Mouse (Mus musculus) neural tube, embryonic 12.5 days (tissue): ENCODE measurements around the gene Tex19.2. TPM values are rescaled to one million over a fixed set of nuclear protein-coding genes. Genes with fewer than 3 reads are reported as not detected.
"Not testable (repeated sequence)": the region's sequence is repeated elsewhere in the genome, so short reads cannot be mapped to it uniquely, and the experiment has no call there.

Source experiments
- ATAC-seq: fragments of 200-750 bp; cut with Nextera tagmentation; 2 replicates; pipeline ENCODE4 v1.8.0; 2017; ENCODE audit warnings: low read depth, mild to moderate bottlenecking, moderate TSS enrichment, moderate library complexity; ENCODE audit not compliant: low FRiP score
- H3K27ac ChIP-seq: fragments of 300-500 bp; sonication (generic); 2 replicates; pipeline ENCODE4 v1.5.1; 2016
- H3K27me3 ChIP-seq: fragments of 300-500 bp; sonication (generic); replicated peaks from 2 replicates; pipeline ENCODE4 v1.6.1; 2016; ENCODE audit warnings: mild to moderate bottlenecking
- H3K36me3 ChIP-seq: fragments of 300-500 bp; sonication (generic); 2 replicates; pipeline ENCODE4 v1.6.1; 2016; ENCODE audit warnings: mild to moderate bottlenecking
- H3K4me1 ChIP-seq: fragments of 300-500 bp; sonication (generic); 2 replicates; pipeline ENCODE4 v1.6.1; 2016
- H3K4me2 ChIP-seq: fragments of 300-500 bp; sonication (generic); replicated peaks from 2 replicates; pipeline ENCODE4 v1.6.1; 2016; ENCODE audit warnings: mild to moderate bottlenecking
- H3K4me3 ChIP-seq: fragments of 300-500 bp; sonication (generic); 2 replicates; pipeline ENCODE4 v1.5.1; 2016
- H3K9ac ChIP-seq: fragments of 300-500 bp; sonication (generic); 2 replicates; pipeline ENCODE4 v1.6.1; 2016; ENCODE audit warnings: mild to moderate bottlenecking
- H3K9me3 ChIP-seq: fragments of 300-500 bp; sonication (generic); 2 replicates; pipeline ENCODE4 v1.6.1; 2016; ENCODE audit warnings: mild to moderate bottlenecking
- WGBS: fragments of 180-500 bp; shearing (Covaris S2); methylation state at CpG from one replicate; pipeline ENCODE4 v1.1.7; 2016; 5-methylcytosine and 5-hydroxymethylcytosine counted together
- polyA plus RNA-seq: library from polyadenylated mRNA; unstranded; fragments of >200 nt; fragmentation: Nextera tagmentation; extraction: Ambion mirVana; gene quantifications from 2 replicates; pipeline ENCODE4 v1.2.1, GENCODE M21; 2016

Gene Tex19.2
- polyA plus RNA-seq, 1 experiment from 2014 or later = not detected

- no peak overlapping the region for H3K4me2 ChIP-seq
- no peaks in the 10 kb centered on the region for H3K36me3 ChIP-seq
- H3K4me1 ChIP-seq = no peaks in the 10 kb centered on the region
- no peak overlapping the region for H3K27ac ChIP-seq
- no peaks in the 10 kb centered on the region for H3K9me3 ChIP-seq
- no peak for ATAC-seq
- no peaks in the 10 kb centered on the region for H3K27me3 ChIP-seq
- 79% methylated on average over 9 of the region's 9 CpGs for WGBS
- H3K4me3 ChIP-seq = no peak overlapping the region
- H3K9ac ChIP-seq = no peak overlapping the region
Measured at GRCm38 (mm10) chr11:121108061-121108460, 10.4 kb downstream of the Tex19.2 start.

GRCm38 (mm10) chr11:121107242-121107641 lies 11.2 kb downstream of the Tex19.2 start:
- H3K4me3 ChIP-seq, ATAC-seq: not testable (repeated sequence)
- 86% methylated on average over 1 of the region's 1 CpGs for WGBS

GRCm38 (mm10) chr11:121101124-121101805 lies 17.2 kb downstream of the Tex19.2 start:
- ATAC-seq = no peak
- Histone ChIP-seq H3K27ac (no peak overlapping the region), H3K4me2 (no peak overlapping the region), H3K27me3 (no peaks in the 10 kb centered on the region), H3K9ac (no peak overlapping the region), H3K4me1 (no peaks in the 10 kb centered on the region), H3K36me3 (no peaks in the 10 kb centered on the region), H3K4me3 (no peak overlapping the region), H3K9me3 (no peaks in the 10 kb centered on the region)
- WGBS = 92% methylated on average over 4 of the region's 4 CpGs

More at GRCm38 (mm10) chr11:121107242-121107641, 11.2 kb downstream of the Tex19.2 start:
- H3K4me2 ChIP-seq, H3K27ac ChIP-seq, H3K36me3 ChIP-seq, H3K4me1 ChIP-seq, H3K9ac ChIP-seq, H3K27me3 ChIP-seq, H3K9me3 ChIP-seq: not testable (repeated sequence)

DNA sequence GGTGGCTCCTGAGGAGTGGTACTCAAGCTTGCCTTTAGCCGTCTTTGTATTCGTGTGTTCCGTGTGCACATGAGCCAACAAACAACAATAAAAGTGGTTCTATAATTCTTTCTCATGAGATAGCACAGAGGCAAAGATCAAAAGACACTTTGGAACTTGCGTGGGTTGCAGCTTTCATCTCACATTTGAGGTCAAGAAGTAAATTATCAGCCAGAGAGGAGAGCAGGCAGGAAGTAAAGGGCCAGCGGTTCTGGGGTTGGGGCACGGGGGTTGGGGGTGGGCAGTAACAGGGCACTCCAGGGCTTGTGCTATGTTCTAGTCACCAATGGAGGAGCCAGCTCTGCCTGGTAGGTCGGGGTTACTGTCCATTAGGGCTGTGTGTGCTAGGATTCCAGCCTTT lies 17.8 kb downstream of the Tex19.2 start:
- Histone ChIP-seq H3K4me3 (no peak overlapping the region), H3K9ac (no peak overlapping the region), H3K27me3 (no peaks in the 10 kb centered on the region), H3K36me3 (no peaks in the 10 kb centered on the region), H3K4me2 (no peak overlapping the region), H3K4me1 (no peaks in the 10 kb centered on the region), H3K27ac (no peak overlapping the region), H3K9me3 (no peaks in the 10 kb centered on the region)
- no peak for ATAC-seq
- WGBS = 60% methylated on average over 7 of the region's 7 CpGs

- Histone ChIP-seq H3K4me3 (no peak overlapping the region), H3K9ac (no peak overlapping the region), H3K27me3 (no peaks in the 10 kb centered on the region), H3K4me1 (no peaks in the 10 kb centered on the region), H3K9me3 (no peaks in the 10 kb centered on the region), H3K27ac (no peak overlapping the region), H3K36me3 (no peaks in the 10 kb centered on the region), H3K4me2 (no peak overlapping the region)
- WGBS = 80% methylated on average over 7 of the region's 7 CpGs
- ATAC-seq = no peak
Measured at GRCm38 (mm10) chr11:121099762-121100161, 18.7 kb downstream of the Tex19.2 start.

- ATAC-seq = no peak
- no peak overlapping the region for H3K9ac ChIP-seq
- 88% methylated on average over 14 of the region's 14 CpGs for WGBS
Measured at GRCm38 (mm10) chr11:121092606-121093585, 25.6 kb downstream of the Tex19.2 start.

DNA sequence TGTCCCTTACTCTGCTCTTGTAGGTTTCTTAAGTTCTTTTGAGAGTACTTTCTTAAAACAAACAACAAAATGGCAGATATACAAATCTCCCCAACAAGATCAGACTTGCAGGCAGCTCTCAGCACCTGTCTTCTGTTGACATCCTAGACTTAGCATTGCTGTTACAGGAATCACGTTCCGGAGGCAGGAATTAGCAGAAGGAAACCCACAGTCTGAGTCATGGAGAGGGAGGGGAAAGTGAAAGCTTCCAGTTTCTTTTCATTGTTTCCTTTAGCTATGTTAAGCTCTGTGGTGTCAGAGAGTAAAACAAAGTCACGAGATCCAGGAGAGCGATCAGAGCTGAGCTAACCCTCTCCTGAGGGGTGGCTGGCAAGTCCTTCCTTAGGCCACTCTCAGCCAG lies 27.5 kb downstream of the Tex19.2 start:
- WGBS = 80% methylated on average over 4 of the region's 4 CpGs
- Histone ChIP-seq H3K4me2 (no peak overlapping the region), H3K9ac (no peak overlapping the region), H3K36me3 (no peaks in the 10 kb centered on the region), H3K9me3 (no peaks in the 10 kb centered on the region), H3K4me1 (no peaks in the 10 kb centered on the region), H3K4me3 (no peak overlapping the region), H3K27ac (no peak overlapping the region), H3K27me3 (no peaks in the 10 kb centered on the region)
- ATAC-seq = no peak

More at GRCm38 (mm10) chr11:121092606-121093585, 25.6 kb downstream of the Tex19.2 start:
- no peak overlapping the region for H3K4me2 ChIP-seq
- no peak overlapping the region for H3K4me3 ChIP-seq
- H3K4me1 ChIP-seq = no peaks in the 10 kb centered on the region
- H3K9me3 ChIP-seq = no peaks in the 10 kb centered on the region
- H3K27ac ChIP-seq = no peak overlapping the region
- H3K36me3 ChIP-seq = no peaks in the 10 kb centered on the region
- H3K27me3 ChIP-seq = no peaks in the 10 kb centered on the region

- H3K4me3 ChIP-seq = no peak overlapping the region
- no peak overlapping the region for H3K9ac ChIP-seq
- H3K9me3 ChIP-seq = no peaks in the 10 kb centered on the region
- H3K36me3 ChIP-seq = no peaks in the 10 kb centered on the region
- no peak overlapping the region for H3K27ac ChIP-seq
- 89% methylated on average over 2 of the region's 2 CpGs for whole genome bisulfite sequencing
- H3K4me2 ChIP-seq = no peak overlapping the region
- no peak for ATAC-seq
- no peaks in the 10 kb centered on the region for H3K27me3 ChIP-seq
- H3K4me1 ChIP-seq = no peaks in the 10 kb centered on the region
Measured at GRCm38 (mm10) chr11:121089756-121090546, 28.5 kb downstream of the Tex19.2 start.

- no peak overlapping the region for H3K4me2 ChIP-seq
- no peak overlapping the region for H3K27ac ChIP-seq
- no peak for ATAC-seq
- H3K9ac ChIP-seq = no peak overlapping the region
- H3K4me3 ChIP-seq = no peak overlapping the region
- WGBS = 89% methylated on average over 6 of the region's 6 CpGs
- H3K36me3 ChIP-seq = no peaks in the 10 kb centered on the region
- no peaks in the 10 kb centered on the region for H3K27me3 ChIP-seq
- H3K4me1 ChIP-seq = no peaks in the 10 kb centered on the region
- H3K9me3 ChIP-seq = no peaks in the 10 kb centered on the region
Measured at GRCm38 (mm10) chr11:121088997-121089396, 29.5 kb downstream of the Tex19.2 start.

GRCm38 (mm10) chr11:121086296-121086695 lies 32.2 kb downstream of the Tex19.2 start:
- Histone ChIP-seq H3K4me1 (no peaks in the 10 kb centered on the region), H3K4me2 (no peak overlapping the region), H3K9ac (no peak overlapping the region), H3K9me3 (no peaks in the 10 kb centered on the region), H3K27me3 (no peaks in the 10 kb centered on the region), H3K4me3 (no peak overlapping the region), H3K36me3 (no peaks in the 10 kb centered on the region), H3K27ac (no peak overlapping the region)
- 82% methylated on average over 4 of the region's 4 CpGs for WGBS
- ATAC-seq = no peak

GRCm38 (mm10) chr11:121085181-121085580 lies 33.3 kb downstream of the Tex19.2 start:
- Histone ChIP-seq H3K36me3 (no peaks in the 10 kb centered on the region), H3K4me2 (no peak overlapping the region), H3K9ac (no peak overlapping the region), H3K27ac (no peak overlapping the region), H3K27me3 (no peaks in the 10 kb centered on the region), H3K4me3 (no peak overlapping the region), H3K4me1 (no peaks in the 10 kb centered on the region), H3K9me3 (no peaks in the 10 kb centered on the region)
- 87% methylated on average over 5 of the region's 5 CpGs for WGBS
- no peak for ATAC-seq
